Mouse (Mus musculus): Measurements from ENCODE around the gene Prrx2.

- TF ChIP-seq FLI1 (IDR thresholded peaks at IDR 0.05; ENCODE audit: low read length) (no peak), GATA1 (IDR thresholded peaks at IDR 0.05; ENCODE audit: borderline replicate concordance, low read length) (no peak)
These were observed 40.3 kb downstream of the Prrx2 start for GRCm38 (mm10) chr2:30875096-30875495.

Measured in megakaryocyte, embryonic 14.5 days (primary cell).